Mouse (Mus musculus) layer of hippocampus, adult 2 months (tissue): ENCODE measurements around the gene Abcc9. TPM values are rescaled to one million over a fixed set of nuclear protein-coding genes. Genes with fewer than 3 reads are reported as not detected.

ENCODE experiments used
- DNase-seq, 2 experiments: peaks; one replicate each; pipeline ENCODE4 v3.0.0; 2022; ENCODE audit warnings: low spot score in 2 of 2
- H3K27ac ChIP-seq: fragments of 200-600 bp; 2 replicates; pipeline ENCODE4 v1.8.1; 2022
- H3K4me3 ChIP-seq: fragments of 200-600 bp; 2 replicates; pipeline ENCODE4 v1.8.1; 2022; ENCODE audit warnings: mild to moderate bottlenecking
- CTCF ChIP-seq: fragments of 200-600 bp; conservative IDR thresholded peaks from 2 replicates; pipeline ENCODE4 v1.8.1; 2022; ENCODE audit warnings: antibody characterized with exemption, mild to moderate bottlenecking, moderate library complexity
- long read RNA-seq, 2 experiments: library from polyadenylated mRNA; stranded (forward); transcript quantifications; one replicate each; pipeline ENCODE4 v2.0.0; 2021; ENCODE audit warnings: borderline mapping rate in 2 of 2
- total RNA-seq, 2 experiments: library from RNA; stranded (reverse); gene quantifications; 2 replicates each; pipeline ENCODE4 v1.2.3; 2021

Abcc9 gene
- total RNA-seq = 1 to 10 TPM; 3.4 to 4.0 TPM
- long read RNA-seq, experiment 1, full-length matches to known transcripts = 1 of 4 reads
- long read RNA-seq, experiment 1, partial matches to known transcripts = 1 of 4 reads
- long read RNA-seq, experiment 1, other reads (novel, unspliced or antisense) = 2 of 4 reads
- long read RNA-seq, experiment 2, full-length matches to known transcripts = 1 of 1 reads
- long read RNA-seq, experiment 2, partial matches to known transcripts = 0 of 1 reads
- long read RNA-seq, experiment 2, other reads (novel, unspliced or antisense) = 0 of 1 reads

- Histone ChIP-seq H3K27ac (no peak within 1 kb of the TSS), H3K4me3 (peak within 1 kb of the TSS; percentile 33)
- DNase-seq = no peak
- TF ChIP-seq CTCF = peak; percentile 47
These were observed at the start of gene Abcc9 for GRCm38 (mm10) chr6:142701652-142702637. Abcc9 (minus strand) TSS chr6:142702315.

- Histone ChIP-seq H3K27ac (no peak overlapping the region), H3K4me3 (no peak overlapping the region)
- no peak for TF ChIP-seq CTCF
- DNase-seq = no peak
These were observed 49.2 kb upstream of the Abcc9 start for GRCm38 (mm10) chr6:142751365-142751764.

GRCm38 (mm10) chr6:142748057-142748708, 46.1 kb upstream of the Abcc9 start:
- no peak for DNase-seq
- Histone ChIP-seq H3K4me3 (no peak overlapping the region), H3K27ac (peak overlapping the region; percentile 44)
- no peak for TF ChIP-seq CTCF

- TF ChIP-seq CTCF = no peak
- no peak overlapping the region for H3K4me3 ChIP-seq
- no peak for DNase-seq
- H3K27ac ChIP-seq = no peak overlapping the region; the same call in 1 of the 2 replicates
These were observed 45.0 kb upstream of the Abcc9 start for GRCm38 (mm10) chr6:142747165-142747564.

GRCm38 (mm10) chr6:142746765-142747164, 44.6 kb upstream of the Abcc9 start:
- Histone ChIP-seq H3K4me3 (no peak overlapping the region), H3K27ac (no peak overlapping the region; the same call in 1 of the 2 replicates)
- no peak for TF ChIP-seq CTCF
- no peak for DNase-seq

- no peak overlapping the region for H3K4me3 ChIP-seq
- no peak overlapping the region for H3K27ac ChIP-seq
- TF ChIP-seq CTCF = no peak
- DNase-seq = no peak
These were observed 43.4 kb upstream of the Abcc9 start for GRCm38 (mm10) chr6:142745484-142745883.

- TF ChIP-seq CTCF = no peak
- Histone ChIP-seq H3K27ac (no peak overlapping the region), H3K4me3 (no peak overlapping the region)
- DNase-seq = no peak
These were observed 41.1 kb upstream of the Abcc9 start for GRCm38 (mm10) chr6:142743193-142743592.

GRCm38 (mm10) chr6:142741763-142742162, 39.6 kb upstream of the Abcc9 start:
- DNase-seq = no peak
- TF ChIP-seq CTCF = no peak
- Histone ChIP-seq H3K4me3 (no peak overlapping the region), H3K27ac (no peak overlapping the region)

GRCm38 (mm10) chr6:142738637-142739036, 36.5 kb upstream of the Abcc9 start:
- no peak for TF ChIP-seq CTCF
- no peak for DNase-seq
- H3K4me3 ChIP-seq = no peak overlapping the region
- H3K27ac ChIP-seq = no peak overlapping the region

- no peak for DNase-seq
- no peak overlapping the region for H3K27ac ChIP-seq
- no peak for TF ChIP-seq CTCF
- no peak overlapping the region for H3K4me3 ChIP-seq
These were observed 36.1 kb upstream of the Abcc9 start for GRCm38 (mm10) chr6:142738225-142738624.

GRCm38 (mm10) chr6:142735302-142736005, 33.3 kb upstream of the Abcc9 start:
- Histone ChIP-seq H3K27ac (no peak overlapping the region), H3K4me3 (no peak overlapping the region)
- peak; percentile 53 to 57 for DNase-seq
- TF ChIP-seq CTCF = peak; percentile 94

- H3K4me3 ChIP-seq = no peak overlapping the region
- H3K27ac ChIP-seq = no peak overlapping the region
- TF ChIP-seq CTCF = no peak
- no peak for DNase-seq
These were observed 30.6 kb upstream of the Abcc9 start for GRCm38 (mm10) chr6:142732567-142733290.
